Mouse (Mus musculus): ENCODE results near the gene Creld1. TPM values are rescaled to one million over a fixed set of nuclear protein-coding genes. Genes with fewer than 3 reads are reported as not detected.
A peak's percentile ranks its signal among the peaks of the same experiment; 100 is the strongest.

The Creld1 gene
- total RNA-seq, 2 experiments from 2014 or later, result 102 to 119 TPM

DNA sequence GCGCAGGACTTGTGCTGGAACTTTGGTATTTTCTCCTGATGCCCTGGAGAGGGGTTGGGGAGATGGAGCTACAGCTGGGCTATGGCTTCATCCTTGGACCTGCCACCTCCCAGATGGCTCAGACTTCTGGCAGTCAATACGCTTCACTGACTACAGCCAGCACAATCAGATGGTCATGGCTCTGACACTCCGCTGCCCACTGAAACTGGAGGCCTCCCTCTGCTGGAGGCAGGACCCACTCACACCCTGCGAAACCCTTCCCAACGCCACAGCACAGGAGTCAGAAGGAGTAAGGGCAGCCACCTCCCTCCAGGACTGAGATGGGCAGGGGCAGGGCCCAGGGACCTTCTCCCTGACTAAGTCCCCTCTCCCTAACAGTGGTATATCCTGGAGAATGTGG is 17.5 kb upstream of the Creld1 start:
- DNase-seq (ENCODE audit: low spot score in 2 of 2), result no peak
- intact Hi-C loops (cut with DNase I), result no loop called here

DNA sequence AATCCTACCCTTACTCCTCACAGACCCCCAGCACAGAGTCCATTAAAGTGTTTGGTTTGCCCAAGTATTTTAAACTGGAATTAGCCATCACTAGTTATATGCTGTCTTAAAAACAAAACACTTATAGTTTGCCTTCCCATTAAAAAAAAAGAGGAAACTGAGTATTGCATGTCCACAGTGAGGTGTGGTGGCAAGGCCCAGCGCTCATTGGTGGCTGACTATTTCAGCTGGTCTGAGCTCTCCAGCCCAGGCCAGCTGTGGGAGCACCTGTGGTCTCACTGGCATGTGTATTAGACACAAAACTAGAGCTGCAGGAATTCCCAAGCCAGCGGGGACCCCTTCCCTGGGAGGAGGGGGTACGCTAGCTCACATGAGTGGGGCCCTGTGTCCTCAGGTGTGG is 14.6 kb upstream of the Creld1 start:
- intact Hi-C loops (cut with DNase I), result no loop called here
- no peak for DNase-seq (ENCODE audit: low spot score in 2 of 2)

DNA sequence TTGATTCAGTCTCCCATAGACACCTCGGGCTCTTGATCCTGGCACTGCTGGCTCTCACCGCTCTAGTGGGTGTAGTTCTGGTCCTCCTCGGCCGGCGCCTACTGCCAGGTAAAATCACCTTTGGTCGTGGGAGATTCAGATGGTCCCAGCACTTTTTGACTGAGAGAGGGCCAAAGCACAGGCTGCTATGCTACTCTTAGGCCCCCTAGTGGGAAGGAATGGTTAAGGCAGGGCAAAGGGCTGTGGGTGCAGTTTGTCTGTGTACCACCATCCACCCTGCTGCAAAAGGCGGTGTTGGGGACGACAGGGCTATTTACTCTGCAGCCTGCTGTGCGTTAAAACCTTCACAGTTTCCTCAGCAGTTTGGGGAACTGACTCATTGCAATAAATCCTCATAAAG is 14.1 kb upstream of the Creld1 start:
- peak; percentile 47 to 53 for DNase-seq (ENCODE audit: low spot score in 2 of 2)
- intact Hi-C loops (cut with DNase I), result no loop called here

DNA sequence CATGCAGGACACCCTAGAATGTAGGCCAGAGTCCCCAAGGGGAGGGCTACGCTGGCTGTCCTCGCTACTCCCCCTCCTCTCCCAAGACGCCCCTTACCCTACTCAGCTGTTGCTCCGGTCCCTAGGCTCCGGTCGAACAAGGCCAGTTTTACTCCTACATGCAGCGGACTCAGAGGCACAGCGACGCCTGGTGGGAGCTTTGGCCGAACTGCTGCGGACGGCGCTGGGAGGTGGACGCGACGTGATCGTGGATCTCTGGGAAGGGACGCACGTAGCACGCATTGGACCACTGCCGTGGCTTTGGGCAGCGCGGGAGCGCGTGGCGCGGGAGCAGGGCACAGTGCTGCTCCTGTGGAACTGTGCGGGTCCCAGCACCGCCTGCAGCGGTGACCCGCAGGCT is 13.7 kb upstream of the Creld1 start:
- intact Hi-C loops (cut with DNase I), result no loop called here
- peak; percentile 76 for DNase-seq (ENCODE audit: low spot score in 2 of 2)

DNA sequence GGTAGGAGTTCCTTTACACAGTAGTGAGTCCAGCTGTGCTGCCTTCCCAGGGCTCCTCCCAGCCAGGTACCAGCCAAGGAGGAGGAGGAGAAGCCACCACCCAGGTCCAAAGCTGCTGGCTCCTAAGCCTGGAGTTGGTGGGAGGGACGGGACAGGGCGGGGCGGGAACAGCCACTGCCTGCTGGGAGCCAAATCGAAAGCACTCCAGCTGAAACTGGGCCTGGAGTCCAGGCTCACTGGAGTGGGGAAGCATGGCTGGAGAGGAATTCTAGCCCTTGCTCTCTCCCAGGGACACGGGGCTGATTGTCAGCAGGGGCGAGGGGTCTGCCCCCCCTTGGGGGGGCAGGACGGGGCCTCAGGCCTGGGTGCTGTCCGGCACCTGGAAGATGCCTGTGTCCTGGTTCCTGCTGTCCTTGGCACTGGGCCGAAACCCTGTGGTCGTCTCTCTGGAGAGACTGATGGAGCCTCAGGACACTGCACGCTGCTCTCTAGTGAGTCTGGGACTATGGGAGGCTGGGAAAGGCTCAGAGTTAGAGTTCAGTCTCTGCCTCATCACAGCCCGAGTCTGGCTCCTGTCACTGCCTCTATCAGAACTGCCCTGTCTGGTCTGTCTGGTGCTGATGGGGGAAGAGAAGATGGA is 11.7 kb upstream of the Creld1 start, which contains the start of gene Il17rc:
Il17rc (plus strand) TSS at position 131 of the 640 bp plus-strand sequence.
- DNase-seq (ENCODE audit: low spot score in 2 of 2), result no peak
- intact Hi-C loops (cut with DNase I), result no loop called here

DNA sequence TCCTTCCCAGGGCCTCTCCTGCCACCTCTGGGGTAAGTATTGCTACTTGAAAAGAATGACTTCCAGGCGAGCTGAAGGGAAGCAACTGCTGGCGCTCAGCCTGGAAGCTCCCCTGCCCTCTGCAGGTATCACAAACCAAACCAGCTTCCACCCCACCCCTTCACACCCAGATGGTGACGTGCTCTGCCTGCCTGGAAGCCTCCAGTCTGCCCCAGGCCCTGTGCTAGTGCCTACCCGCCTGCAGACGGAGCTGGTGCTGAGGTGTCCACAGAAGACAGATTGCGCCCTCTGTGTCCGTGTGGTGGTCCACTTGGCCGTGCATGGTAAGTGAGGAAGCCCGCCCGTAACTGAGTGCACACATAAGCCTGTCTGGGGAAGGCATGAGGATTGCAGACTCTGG is 11.0 kb upstream of the Creld1 start:
- intact Hi-C loops (cut with DNase I), result no loop called here
- no peak for DNase-seq (ENCODE audit: low spot score in 2 of 2)

DNA sequence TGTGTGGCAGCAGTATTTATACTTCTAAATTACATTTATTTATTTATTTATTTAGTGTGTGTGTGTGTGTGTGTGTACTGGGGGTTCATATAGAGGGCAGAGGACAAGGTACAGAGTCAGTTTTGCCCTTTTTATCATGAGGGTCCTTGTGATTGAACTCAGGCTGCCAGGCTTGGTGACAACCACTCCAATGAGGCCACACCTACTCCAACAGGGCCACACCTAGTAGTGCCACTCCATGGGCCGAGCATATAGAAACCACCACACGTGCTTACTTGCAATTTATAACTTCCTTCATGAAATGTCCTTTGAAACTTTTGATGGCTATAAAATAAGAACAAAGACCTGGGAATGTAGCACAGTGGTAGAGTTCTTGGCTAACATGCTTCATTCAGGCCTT is 9.9 kb upstream of the Creld1 start:
- no peak for DNase-seq (ENCODE audit: low spot score in 2 of 2)
- intact Hi-C loops (cut with DNase I), result no loop called here

DNA sequence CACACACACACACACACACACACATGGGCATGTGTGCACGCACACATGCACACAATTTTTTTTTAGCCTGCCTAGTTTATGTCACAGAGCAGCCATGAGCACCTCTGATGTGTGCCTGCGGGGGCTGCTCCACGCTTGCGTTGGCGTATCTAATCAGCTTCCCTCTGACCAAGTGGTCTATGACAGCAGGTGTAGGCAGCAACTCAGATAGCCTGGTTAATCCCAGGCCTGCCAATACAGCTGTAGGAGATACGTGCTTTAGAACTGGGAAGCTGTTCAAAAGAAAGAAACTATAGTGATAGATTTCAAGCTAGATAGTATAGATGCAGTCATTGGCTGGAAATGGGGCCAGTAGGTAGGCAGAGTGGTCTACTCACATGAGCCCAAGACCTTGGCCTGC is 9.4 kb upstream of the Creld1 start:
- no peak for DNase-seq (ENCODE audit: low spot score in 2 of 2)
- intact Hi-C loops (cut with DNase I), result no loop called here

DNA sequence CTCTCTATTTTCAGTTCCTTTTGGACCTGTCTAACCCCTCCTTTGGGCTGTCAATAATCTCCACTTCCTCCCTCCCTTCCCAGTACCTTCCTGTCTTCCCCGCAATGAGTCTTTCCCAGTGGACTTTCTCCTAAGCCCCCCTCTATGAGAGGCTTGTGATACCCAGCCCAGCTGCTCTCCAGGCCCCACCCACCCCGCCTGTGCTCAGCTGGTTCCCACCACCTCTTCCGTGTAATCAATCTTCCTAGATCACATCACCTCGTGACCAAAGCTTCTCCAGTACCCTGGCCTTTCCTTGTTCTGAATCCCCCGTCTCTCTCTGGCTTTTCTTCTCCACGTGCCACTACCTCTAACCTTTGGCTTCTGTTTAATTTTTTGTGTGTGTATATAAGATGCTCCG is 5.7 kb upstream of the Creld1 start:
- DNase-seq (ENCODE audit: low spot score in 2 of 2), result no peak
- intact Hi-C loops (cut with DNase I), result no loop called here

DNA sequence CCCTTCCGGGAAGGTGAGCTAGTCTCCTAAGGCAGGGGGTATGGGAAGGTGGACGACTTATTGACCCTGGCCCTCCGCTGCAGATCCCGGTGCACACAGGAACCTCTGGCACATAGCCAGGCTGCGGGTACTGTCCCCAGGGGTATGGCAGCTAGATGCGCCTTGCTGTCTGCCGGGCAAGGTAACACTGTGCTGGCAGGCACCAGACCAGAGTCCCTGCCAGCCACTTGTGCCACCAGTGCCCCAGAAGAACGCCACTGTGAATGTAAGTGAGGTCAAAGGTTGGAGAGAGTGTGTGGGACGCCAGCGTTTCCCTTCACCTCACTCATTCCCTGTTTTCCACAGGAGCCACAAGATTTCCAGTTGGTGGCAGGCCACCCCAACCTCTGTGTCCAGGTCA is 4.2 kb upstream of the Creld1 start:
- intact Hi-C loops (cut with DNase I), result no loop called here
- no peak for DNase-seq (ENCODE audit: low spot score in 2 of 2)

DNA sequence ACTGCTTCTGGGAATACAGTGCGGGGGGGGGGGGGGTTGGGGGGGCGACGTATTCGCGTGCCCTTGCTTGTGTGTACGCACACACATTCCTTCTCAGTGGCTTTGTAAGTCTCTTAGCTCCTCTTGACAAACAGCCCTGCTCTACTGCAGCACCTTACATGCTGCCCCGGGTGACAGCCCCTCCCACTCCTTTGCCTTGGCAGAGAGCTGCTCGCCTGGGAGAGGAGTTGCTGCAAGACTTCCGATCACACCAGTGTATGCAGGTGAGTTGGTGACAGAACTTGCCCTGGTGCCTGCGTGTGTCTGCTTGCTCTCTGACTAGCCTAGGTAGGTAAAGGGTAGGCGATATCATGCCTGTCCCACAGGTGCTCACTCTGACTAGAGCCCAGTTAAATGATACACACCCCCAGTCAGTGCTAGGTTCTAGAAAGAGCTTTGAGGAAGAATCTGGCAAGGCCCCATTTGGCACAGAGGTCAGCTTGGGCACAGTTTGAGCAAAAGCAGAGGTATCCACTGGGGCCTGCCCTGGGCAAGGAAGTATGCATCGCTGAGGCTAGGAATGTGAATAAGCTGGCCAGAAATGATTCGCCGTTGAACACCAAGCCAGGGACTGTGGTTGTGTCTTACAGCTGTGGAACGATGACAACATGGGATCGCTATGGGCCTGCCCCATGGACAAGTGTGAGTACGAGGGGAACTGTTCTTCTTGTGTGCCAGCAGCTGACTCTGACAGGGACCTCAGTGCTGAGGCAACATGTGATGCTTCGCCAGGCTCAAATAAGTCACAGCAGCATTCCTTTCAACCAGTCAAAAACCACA is 2.3 kb upstream of the Creld1 start:
- intact Hi-C loops (cut with DNase I), result loop anchor here (5.0 kb wide), 1 partner anchor 38 kb away; the partner anchor contains the start of gene Jagn1
- DNase-seq (ENCODE audit: low spot score in 2 of 2), result no peak

DNA sequence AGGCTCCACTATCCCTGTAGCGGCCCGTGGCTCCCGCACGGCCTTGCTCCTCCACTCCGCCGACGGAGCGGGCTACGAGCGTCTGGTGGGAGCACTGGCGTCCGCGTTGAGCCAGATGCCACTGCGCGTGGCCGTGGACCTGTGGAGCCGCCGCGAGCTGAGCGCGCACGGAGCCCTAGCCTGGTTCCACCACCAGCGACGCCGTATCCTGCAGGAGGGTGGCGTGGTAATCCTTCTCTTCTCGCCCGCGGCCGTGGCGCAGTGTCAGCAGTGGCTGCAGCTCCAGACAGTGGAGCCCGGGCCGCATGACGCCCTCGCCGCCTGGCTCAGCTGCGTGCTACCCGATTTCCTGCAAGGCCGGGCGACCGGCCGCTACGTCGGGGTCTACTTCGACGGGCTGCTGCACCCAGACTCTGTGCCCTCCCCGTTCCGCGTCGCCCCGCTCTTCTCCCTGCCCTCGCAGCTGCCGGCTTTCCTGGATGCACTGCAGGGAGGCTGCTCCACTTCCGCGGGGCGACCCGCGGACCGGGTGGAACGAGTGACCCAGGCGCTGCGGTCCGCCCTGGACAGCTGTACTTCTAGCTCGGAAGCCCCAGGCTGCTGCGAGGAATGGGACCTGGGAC is 509 bp upstream of the Creld1 start:
- peak in 1 of 2 experiments; percentile 59 for DNase-seq (ENCODE audit: low spot score in 2 of 2)
- intact Hi-C loops (cut with DNase I), result loop anchor here (2.0 to 5.0 kb wide), 2 partner anchors 18 to 40 kb away; partner anchors contain the start of genes Jagn1 and Prrt3

DNA sequence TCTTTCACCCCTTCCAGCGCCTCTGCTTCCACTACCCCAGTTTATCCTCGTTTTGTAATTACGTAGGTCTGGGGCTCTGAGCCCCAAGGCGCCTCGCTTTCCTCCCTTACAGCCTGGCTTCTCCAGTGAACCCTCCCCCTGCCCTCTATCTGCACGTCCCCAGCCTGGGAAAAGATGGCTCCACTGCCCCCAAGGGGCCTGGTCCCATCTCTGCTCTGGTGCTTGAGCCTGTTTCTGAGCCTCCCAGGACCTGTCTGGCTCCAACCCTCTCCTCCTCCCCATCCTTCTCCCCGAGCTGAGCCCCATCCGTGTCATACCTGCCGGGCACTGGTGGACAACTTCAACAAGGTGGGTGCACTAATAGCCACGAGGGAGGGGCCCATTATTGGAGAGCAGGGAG is 632 bp downstream of the Creld1 start:
- intact Hi-C loops (cut with DNase I), result loop anchor here (2.0 to 5.0 kb wide), 2 partner anchors 17 to 41 kb away; partner anchors contain the start of genes Jagn1 and Prrt3
- DNase-seq (ENCODE audit: low spot score in 2 of 2), result no peak

DNA sequence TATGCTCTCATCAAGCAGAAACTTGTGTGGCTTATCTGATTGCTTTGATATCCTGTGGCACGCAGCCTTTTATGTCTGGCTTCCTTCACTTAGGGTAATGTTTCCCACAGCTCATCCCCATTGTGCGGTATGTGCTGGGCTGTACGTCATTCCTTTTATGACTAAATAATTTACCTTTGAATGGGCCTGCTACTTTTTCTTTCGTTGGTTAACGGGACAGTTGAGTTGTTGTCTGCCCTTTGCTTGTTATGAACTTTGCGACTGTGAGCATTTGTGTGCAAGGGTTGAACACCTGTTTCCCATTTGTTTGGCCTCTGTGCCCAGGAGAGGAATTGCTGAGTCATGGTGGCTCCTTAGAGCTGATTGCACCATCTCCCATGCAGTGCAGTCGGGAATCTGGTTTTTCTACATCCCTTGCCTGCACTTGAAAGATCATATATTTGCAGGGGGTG is 4.1 kb downstream of the Creld1 start:
- intact Hi-C loops (cut with DNase I), result no loop called here
- DNase-seq (ENCODE audit: low spot score in 2 of 2), result no peak

DNA sequence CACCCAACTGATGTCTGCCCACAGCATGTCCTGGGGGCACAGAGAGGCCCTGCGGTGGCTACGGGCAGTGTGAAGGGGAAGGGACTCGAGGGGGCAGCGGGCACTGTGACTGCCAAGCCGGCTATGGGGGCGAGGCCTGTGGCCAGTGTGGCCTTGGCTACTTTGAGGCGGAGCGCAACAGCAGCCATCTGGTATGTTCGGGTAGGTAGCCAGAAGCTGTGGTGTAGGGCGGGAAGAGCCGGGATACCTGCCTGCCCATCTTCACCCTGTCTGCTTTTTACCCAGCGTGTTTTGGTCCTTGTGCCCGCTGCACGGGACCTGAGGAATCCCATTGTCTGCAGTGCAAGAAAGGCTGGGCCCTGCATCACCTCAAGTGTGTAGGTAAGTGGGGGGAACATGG is 6.3 kb downstream of the Creld1 start:
- DNase-seq (ENCODE audit: low spot score in 2 of 2), result no peak
- intact Hi-C loops (cut with DNase I), result no loop called here

DNA sequence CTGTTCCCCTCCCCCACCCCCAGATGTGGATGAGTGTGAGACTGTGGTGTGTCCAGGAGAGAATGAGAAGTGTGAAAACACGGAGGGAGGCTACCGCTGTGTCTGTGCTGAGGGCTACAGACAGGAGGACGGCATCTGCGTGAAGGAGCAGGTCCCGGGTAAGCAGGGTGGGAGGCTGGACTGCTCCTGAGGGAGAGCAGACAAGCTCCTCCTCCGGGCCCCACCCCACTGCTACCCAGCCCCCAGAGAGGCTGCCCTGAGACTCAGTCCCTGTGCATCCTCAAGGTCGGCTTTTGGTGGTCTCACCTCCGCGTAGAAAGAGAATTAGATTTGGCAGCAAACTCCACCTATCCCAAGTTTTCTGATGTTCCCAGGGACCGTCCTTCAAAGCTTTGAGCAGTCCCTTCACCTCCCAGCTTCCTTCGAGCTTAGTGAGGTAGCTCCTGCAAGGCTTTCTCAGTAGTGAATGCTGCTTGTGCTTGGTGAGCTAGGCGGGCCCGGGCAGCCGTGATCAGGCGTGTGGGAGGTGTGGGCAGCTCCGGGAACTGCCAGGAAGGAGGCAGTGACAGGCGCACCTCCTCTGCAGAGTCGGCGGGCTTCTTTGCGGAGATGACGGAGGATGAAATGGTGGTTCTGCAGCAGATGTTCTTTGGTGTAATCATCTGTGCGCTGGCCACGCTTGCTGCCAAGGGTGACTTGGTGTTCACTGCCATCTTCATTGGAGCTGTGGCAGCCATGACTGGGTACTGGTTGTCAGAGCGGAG is 9.2 kb downstream of the Creld1 start:
- intact Hi-C loops (cut with DNase I), result no loop called here
- peak; percentile 75 to 83 for DNase-seq (ENCODE audit: low spot score in 2 of 2)

DNA sequence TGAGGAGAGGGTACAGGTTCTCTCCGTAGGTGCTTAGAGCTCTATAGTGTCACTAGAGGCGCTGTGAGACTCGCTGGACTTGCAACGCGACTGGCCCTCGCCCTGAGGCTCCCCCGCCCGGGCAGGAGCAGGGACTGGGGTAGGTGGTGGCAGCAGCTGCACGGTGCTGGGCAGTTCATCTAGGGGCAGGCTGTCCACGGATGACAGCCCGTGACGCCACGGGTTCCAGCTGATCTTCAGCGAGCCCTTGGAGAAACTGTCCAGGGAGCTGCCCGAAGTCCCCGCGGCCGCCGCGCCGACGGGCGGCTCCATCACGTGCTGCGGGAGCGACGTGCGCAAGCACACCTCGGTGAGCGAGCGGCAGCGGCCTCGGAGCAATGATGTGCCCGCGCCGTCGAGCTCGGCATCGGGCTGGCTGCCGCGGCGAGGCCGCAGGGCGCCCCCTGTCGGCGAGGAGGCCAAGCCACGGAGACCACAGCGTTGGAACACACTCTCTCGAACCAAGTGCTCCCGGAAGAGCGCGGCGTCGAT is 11.2 kb downstream of the Creld1 start:
- DNase-seq (ENCODE audit: low spot score in 2 of 2), result peak; percentile 74
- intact Hi-C loops (cut with DNase I), result no loop called here

DNA sequence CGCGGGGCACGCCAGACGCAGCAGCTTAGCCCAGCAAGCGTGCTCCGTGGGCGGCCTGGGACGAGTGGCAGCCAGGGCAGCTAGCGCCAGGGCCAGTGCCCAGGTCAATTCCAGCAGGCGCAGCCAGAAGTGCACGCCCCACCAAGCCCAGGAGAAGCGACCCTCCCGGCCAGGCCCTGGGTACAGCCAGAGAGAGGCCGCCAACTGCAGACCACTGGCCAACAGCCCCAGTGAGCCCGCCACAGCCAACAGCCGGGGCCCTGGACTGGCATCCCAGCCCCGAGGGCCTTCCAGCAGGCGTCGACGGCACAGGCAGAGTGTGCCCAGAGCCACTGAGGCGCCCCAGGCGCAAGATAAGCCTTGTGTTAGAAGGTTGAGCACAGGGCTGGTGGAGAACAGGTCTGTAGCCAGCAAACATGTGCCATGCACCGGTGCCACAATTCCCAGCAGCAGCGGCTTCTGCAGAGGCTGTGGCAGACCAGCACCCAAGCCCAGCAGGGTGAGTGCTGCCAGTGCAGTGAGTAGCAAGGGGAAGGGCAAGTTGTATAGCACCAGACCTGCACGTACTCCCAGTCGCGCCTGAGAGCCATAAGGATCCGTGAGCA is 12.1 kb downstream of the Creld1 start:
- intact Hi-C loops (cut with DNase I), result no loop called here
- no peak for DNase-seq (ENCODE audit: low spot score in 2 of 2)

DNA sequence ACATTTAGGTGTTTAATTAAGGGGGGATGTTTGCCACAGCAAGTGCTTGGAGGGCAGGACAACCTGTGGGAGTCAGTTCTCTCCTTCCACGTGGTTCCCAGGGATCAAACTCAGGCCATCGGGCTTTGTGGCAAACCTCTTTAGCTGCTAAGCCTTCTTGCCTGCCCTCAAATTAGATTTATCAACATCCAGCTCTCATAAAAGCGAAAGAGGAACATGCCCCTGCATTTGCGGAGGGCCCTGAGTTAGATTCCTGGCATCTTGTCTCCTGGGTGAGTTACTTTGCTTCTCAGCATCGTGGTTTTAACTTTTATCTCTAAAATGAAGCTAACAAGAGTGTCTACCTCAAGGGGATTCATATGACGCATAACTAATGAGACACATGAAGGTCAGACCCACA is 16.2 kb downstream of the Creld1 start:
- intact Hi-C loops (cut with DNase I), result no loop called here
- DNase-seq (ENCODE audit: low spot score in 2 of 2), result no peak
